Comparison of ENCODE assay signal across 9 mouse cellular contexts in the genomic region with DNA sequence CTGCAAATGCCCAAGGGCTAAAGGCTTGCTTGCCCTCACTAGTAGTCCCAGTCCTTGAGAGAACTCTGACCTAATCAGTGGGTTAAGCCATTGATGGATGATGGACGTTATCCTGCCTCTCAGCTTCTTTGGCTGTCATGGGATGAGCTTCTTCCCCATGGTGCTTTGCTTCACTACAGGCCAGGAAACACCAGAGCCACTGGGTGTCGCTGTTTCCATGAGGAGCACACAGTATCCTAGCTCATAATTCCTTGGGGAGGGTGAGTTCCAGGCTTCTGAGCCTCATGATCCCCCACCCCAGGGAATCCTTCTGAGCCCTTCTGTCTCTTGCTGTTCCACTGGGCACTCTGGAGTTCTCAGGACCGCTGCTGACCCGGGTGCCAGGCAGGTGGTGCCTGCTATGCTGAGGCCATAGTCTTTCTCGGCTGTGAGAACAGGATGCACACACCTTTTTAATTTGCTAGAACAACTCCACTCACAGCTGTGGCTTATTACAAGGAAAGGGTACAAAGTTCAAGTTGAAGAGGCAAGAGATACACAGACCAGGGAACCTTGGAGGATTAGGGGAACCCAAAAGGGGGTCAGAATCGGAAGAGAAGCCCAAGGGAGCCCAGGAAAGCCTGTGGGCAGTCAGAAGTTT. TPM values are rescaled to one million over a fixed set of nuclear protein-coding genes. Genes with fewer than 3 reads are reported as not detected.
DNase-seq lines count a peak whose midpoint lies in the region; ATAC-seq and TF ChIP-seq lines count a peak whose summit lies in the region.
"Had no signal": no experiment of that assay in that cellular context is flagged by ENCODE, and none has a peak within 500 bp of the region (broad histone marks: within the 10 kb centered on the region; RNA-seq: fewer than 3 reads in every experiment).

No protein-coding gene starts in this region.

- H3K79me2 ChIP-seq in liver, adult 2 months (ENCODE audit: control insufficient read depth, insufficient read depth, low read length) = no peaks in the 10 kb centered on the region

- ATAC-seq in liver, embryonic 11.5 days (replicated peaks; ENCODE audit: low FRiP score) = no peak
- 0 out of 2 replicates have a peak, but pooled peaks have one; percentile 53 for ATAC-seq in limb, embryonic 11.5 days (ENCODE audit: insufficient number of reproducible peaks, low FRiP score, low TSS enrichment, low read depth)

- H3K4me1 ChIP-seq in liver, adult 2 months (ENCODE audit: control insufficient read depth, insufficient read depth, low read length) = peaks cover 18% of the 10 kb centered on the region
- H3K4me1 ChIP-seq in liver, embryonic 11.5 days (replicated peaks; ENCODE audit: control insufficient read depth, insufficient read depth, low read length) = no peaks in the 10 kb centered on the region
- H3K4me1 ChIP-seq in bone marrow macrophage, adult 2 months (ENCODE audit: control insufficient read depth, insufficient read depth, low read length) = peaks cover 12% of the 10 kb centered on the region
- H3K4me1 ChIP-seq in limb, embryonic 11.5 days (ENCODE audit: control insufficient read depth, insufficient read depth, low read length) = peaks cover 6% of the 10 kb centered on the region

- WGBS in liver, adult 2 months = 33% methylated on average over 6 of the region's 6 CpGs
- 31% methylated on average over 6 of the region's 6 CpGs for WGBS in liver, embryonic 11.5 days
- 10% methylated on average over 6 of the region's 6 CpGs for WGBS in limb, embryonic 11.5 days

- no peaks in the 10 kb centered on the region for H3K9me3 ChIP-seq in liver, embryonic 11.5 days (ENCODE audit: control insufficient read depth, low read length)
- no peaks in the 10 kb centered on the region for H3K9me3 ChIP-seq in limb, embryonic 11.5 days (ENCODE audit: control insufficient read depth, low read length)

- H3K27me3 ChIP-seq in liver, adult 2 months (ENCODE audit: control insufficient read depth, insufficient read depth, low read length) = no peaks in the 10 kb centered on the region
- H3K27me3 ChIP-seq in liver, embryonic 11.5 days (replicated peaks; ENCODE audit: control insufficient read depth, insufficient read depth, low read length) = no peaks in the 10 kb centered on the region
- no peaks in the 10 kb centered on the region for H3K27me3 ChIP-seq in limb, embryonic 11.5 days (ENCODE audit: control insufficient read depth, insufficient read depth, low read length)

- TF ChIP-seq CTCF in liver, adult 2 months (IDR thresholded peaks at IDR 0.05; ENCODE audit: low read depth, low read length) = peak; percentile 78
- TF ChIP-seq CTCF in bone marrow macrophage, adult 2 months (IDR thresholded peaks at IDR 0.05; ENCODE audit: low read depth, low read length) = peak; percentile 64

- H3K27ac ChIP-seq in liver, adult 2 months (replicated peaks; ENCODE audit: insufficient read depth, low read depth, low read length) = peak overlapping the region; percentile 9
- no peak overlapping the region for H3K27ac ChIP-seq in liver, embryonic 11.5 days (ENCODE audit: low read depth, low read length)
- H3K27ac ChIP-seq in bone marrow macrophage, adult 2 months (ENCODE audit: insufficient read depth, low read depth, low read length) = no peak overlapping the region
- H3K27ac ChIP-seq in limb, embryonic 11.5 days (replicated peaks; ENCODE audit: low read depth, low read length) = no peak overlapping the region

- no peaks in the 10 kb centered on the region for H3K36me3 ChIP-seq in liver, adult 2 months (ENCODE audit: control insufficient read depth, insufficient read depth, low read length)
- H3K36me3 ChIP-seq in liver, embryonic 11.5 days (ENCODE audit: control insufficient read depth, insufficient read depth, low read length) = no peaks in the 10 kb centered on the region
- no peaks in the 10 kb centered on the region for H3K36me3 ChIP-seq in limb, embryonic 11.5 days (ENCODE audit: control insufficient read depth, insufficient read depth, low read length)

- no peak overlapping the region for H3K9ac ChIP-seq in liver, adult 2 months (ENCODE audit: low read depth, low read length)
- H3K9ac ChIP-seq in liver, embryonic 11.5 days (ENCODE audit: low read depth, low read length) = no peak overlapping the region
- H3K9ac ChIP-seq in limb, embryonic 11.5 days (ENCODE audit: low read length) = no peak overlapping the region

- H3K4me3 ChIP-seq in liver, adult 2 months (ENCODE audit: insufficient read depth, low read depth, low read length) = no peak overlapping the region
- H3K4me3 ChIP-seq in liver, embryonic 11.5 days (ENCODE audit: low read depth, low read length) = no peak overlapping the region
- no peak overlapping the region for H3K4me3 ChIP-seq in bone marrow macrophage, adult 2 months (ENCODE audit: insufficient read depth, low read length)
- H3K4me3 ChIP-seq in limb, embryonic 11.5 days (ENCODE audit: low read depth, low read length) = no peak overlapping the region
- H3K4me3 ChIP-seq: myocyte had no signal

- TF ChIP-seq POLR2A in liver, adult 2 months (IDR thresholded peaks at IDR 0.05; ENCODE audit: extremely low read depth, insufficient read depth, low read length) = no peak
- no peak for TF ChIP-seq POLR2A in bone marrow macrophage, adult 2 months (IDR thresholded peaks at IDR 0.05; ENCODE audit: borderline replicate concordance, low read depth, low read length)

- peak; percentile 74 for DNase-seq in liver, adult 2 months (ENCODE audit: extremely low read depth, low read depth, low spot score)
- DNase-seq in liver, embryonic 11.5 days (ENCODE audit: low spot score) = no peak
- peak; percentile 27 for DNase-seq in fibroblast of lung, adult 2 months (ENCODE audit: low read depth)
- peak; percentile 30 for DNase-seq in kidney, adult 9 months
- DNase-seq in limb, embryonic 11.5 days (ENCODE audit: low spot score) = peak; percentile 74
- peak; percentile 54 for DNase-seq in retina, adult 2 months (ENCODE audit: low read depth, low spot score)
- DNase-seq in thymus, postnatal 25 days = no peak

- H3K4me2 ChIP-seq in liver, embryonic 11.5 days = no peak overlapping the region
- no peak overlapping the region for H3K4me2 ChIP-seq in limb, embryonic 11.5 days (ENCODE audit: low read depth, severe bottlenecking)

RNA-seq across cellular contexts. Expression of gene Agxt, which starts 6.2 kb away (rescaled TPM):
- 394 and 587 TPM in 2 replicates for total RNA-seq in liver, adult 2 months (2014; rRNA removed)
- 374 and 553 TPM in 2 replicates for polyA plus RNA-seq in liver, adult 2 months (2012; rRNA removed)
- 1.1 and 1.6 TPM in 2 replicates for polyA plus RNA-seq in liver, embryonic 11.5 days (2014; fragmentation: Nextera tagmentation; extraction: Ambion mirVana)
- polyA plus RNA-seq in bone marrow macrophage, adult 2 months (2012; ENCODE audit: insufficient read depth, insufficient read length, missing spikeins) = not detected in 2 replicates
- not detected in 2 replicates for polyA plus RNA-seq in limb, embryonic 11.5 days (2014; fragmentation: Nextera tagmentation; extraction: Ambion mirVana)
- polyA plus RNA-seq: myocyte had no signal

RNA-seq across cellular contexts. Expression of gene Kif1a, which starts 27.1 kb away (rescaled TPM):
- 0.09 and 0.54 TPM in 2 replicates for total RNA-seq in liver, adult 2 months (2014; rRNA removed)
- 0.09 and 0.11 TPM in 2 replicates for polyA plus RNA-seq in liver, adult 2 months (2012; rRNA removed)
- 2.2 TPM in 2 replicates for polyA plus RNA-seq in liver, embryonic 11.5 days (2014; fragmentation: Nextera tagmentation; extraction: Ambion mirVana)
- not detected in 2 replicates for polyA plus RNA-seq in bone marrow macrophage, adult 2 months (2012; ENCODE audit: insufficient read depth, insufficient read length, missing spikeins)
- 7.3 and 8.0 TPM in 2 replicates for polyA plus RNA-seq in limb, embryonic 11.5 days (2014; fragmentation: Nextera tagmentation; extraction: Ambion mirVana)

RNA-seq across cellular contexts. Expression of gene 2310007B03Rik, which starts 31.9 kb away (rescaled TPM):
- total RNA-seq in liver, adult 2 months (2014; rRNA removed) = 0.07 TPM in 1 of 2 replicates, not detected in the other
- polyA plus RNA-seq in liver, adult 2 months (2012; rRNA removed) = 0.20 and 0.29 TPM in 2 replicates
- 0.07 TPM in 1 of 2 replicates, not detected in the other for polyA plus RNA-seq in liver, embryonic 11.5 days (2014; fragmentation: Nextera tagmentation; extraction: Ambion mirVana)
- polyA plus RNA-seq in bone marrow macrophage, adult 2 months (2012; ENCODE audit: insufficient read depth, insufficient read length, missing spikeins) = not detected in 2 replicates
- polyA plus RNA-seq in limb, embryonic 11.5 days (2014; fragmentation: Nextera tagmentation; extraction: Ambion mirVana) = 0.16 and 0.25 TPM in 2 replicates

RNA-seq across cellular contexts. Expression of gene Crocc2, which starts 39.7 kb away (rescaled TPM):
- total RNA-seq in liver, adult 2 months (2014; rRNA removed) = not detected in 2 replicates
- not detected in 2 replicates for polyA plus RNA-seq in liver, adult 2 months (2012; rRNA removed)
- 0.09 and 0.16 TPM in 2 replicates for polyA plus RNA-seq in liver, embryonic 11.5 days (2014; fragmentation: Nextera tagmentation; extraction: Ambion mirVana)
- not detected in 2 replicates for polyA plus RNA-seq in bone marrow macrophage, adult 2 months (2012; ENCODE audit: insufficient read depth, insufficient read length, missing spikeins)
- 0.28 and 0.32 TPM in 2 replicates for polyA plus RNA-seq in limb, embryonic 11.5 days (2014; fragmentation: Nextera tagmentation; extraction: Ambion mirVana)
- polyA plus RNA-seq: myocyte had no signal

Comparison
In these comparisons a context has a peak if more than half of its experiments do, and no peak if none do; other contexts are left out.
1. DNase-seq: peak in liver, adult 2 months (single experiment), fibroblast of lung, adult 2 months (single experiment), kidney, adult 9 months (single experiment), limb, embryonic 11.5 days (single experiment) and retina, adult 2 months (single experiment); none in liver, embryonic 11.5 days (single experiment) and thymus, postnatal 25 days (single experiment).
2. RNA of gene Agxt, which starts 6.2 kb away (polyA plus RNA-seq): 374 to 553 TPM in liver, adult 2 months; 1.1 to 1.6 TPM in liver, embryonic 11.5 days, not detected in bone marrow macrophage, adult 2 months and not detected in limb, embryonic 11.5 days; every median in the first group is over 100 times any median in the second.